Mouse (Mus musculus) cortical plate, adult 2 months (tissue): ENCODE results near the gene Sphk1. TPM values are rescaled to one million over a fixed set of nuclear protein-coding genes. Genes with fewer than 3 reads are reported as not detected.

Source experiments
- H3K27ac ChIP-seq: fragments of 200-500 bp; 2 replicates; pipeline ENCODE4 v1.5.1; 2012; ENCODE audit warnings: low read length, control low read depth, inconsistent platforms; ENCODE audit not compliant: insufficient read depth
- H3K4me1 ChIP-seq: fragments of 200-500 bp; 2 replicates; pipeline ENCODE4 v1.6.1; 2011; ENCODE audit warnings: low read length; ENCODE audit not compliant: control insufficient read depth, insufficient read depth
- H3K4me3 ChIP-seq: fragments of 200-500 bp; 2 replicates; pipeline ENCODE4 v1.5.1; 2011; ENCODE audit warnings: mild to moderate bottlenecking, low read length, control low read depth; ENCODE audit not compliant: insufficient read depth
- CTCF ChIP-seq: fragments of 200-500 bp; IDR thresholded peaks from 2 replicates; pipeline ENCODE4 v1.5.1; 2011; ENCODE audit warnings: mild to moderate bottlenecking, control low read depth, low read length; ENCODE audit not compliant: insufficient read depth; ENCODE audit errors: extremely low read depth
- POLR2A ChIP-seq: fragments of 200-500 bp; IDR thresholded peaks from 2 replicates; pipeline ENCODE4 v1.6.1; 2011; ENCODE audit warnings: mild to moderate bottlenecking, low read length, control low read depth; ENCODE audit not compliant: insufficient read depth; ENCODE audit errors: extremely low read depth
- polyA plus RNA-seq: library from polyadenylated mRNA; depleted of rRNA; stranded (reverse); fragments of >200 nt; gene quantifications from 2 replicates; pipeline ENCODE4 v1.2.3, GENCODE M21; 2012

Sphk1 gene
- polyA plus RNA-seq, 1 experiment = 7.6 TPM

DNA sequence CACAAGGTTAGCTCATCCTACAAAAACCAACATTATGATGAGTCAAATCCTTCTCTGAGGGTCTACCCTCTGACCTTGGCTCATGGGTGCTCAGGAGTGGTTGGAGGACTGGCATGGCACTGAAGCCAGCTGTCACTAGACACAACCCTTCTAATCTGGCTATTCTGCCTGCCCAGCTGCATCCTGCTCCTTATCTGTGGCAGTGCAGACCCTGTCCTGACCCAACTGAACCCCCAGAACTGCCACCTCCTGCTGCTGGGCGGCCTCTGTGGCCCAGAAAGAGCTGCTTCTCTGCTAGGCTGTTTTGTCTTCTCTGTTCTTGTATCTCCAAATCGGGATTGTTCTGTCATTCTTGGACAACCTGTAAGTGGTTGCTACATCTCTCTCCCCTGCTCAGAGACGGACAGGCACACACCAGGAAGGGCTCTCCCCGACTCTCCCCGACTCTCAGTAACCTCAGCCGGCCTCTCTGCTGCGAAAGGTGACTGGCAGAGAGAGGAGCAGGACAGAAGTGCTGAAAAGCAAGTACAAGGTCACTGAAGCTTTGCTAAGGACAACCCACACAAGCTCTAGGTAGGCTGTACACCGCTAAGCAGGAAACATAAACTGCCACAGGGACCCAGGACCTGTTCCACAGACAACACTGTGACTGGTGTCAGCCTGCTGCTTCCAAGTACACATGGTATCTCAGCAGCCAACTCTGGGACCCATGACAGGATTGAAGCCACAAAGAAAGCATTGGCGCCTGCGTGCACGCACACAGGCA, 18.7 kb downstream of the Sphk1 start:
- H3K4me1 ChIP-seq = peaks cover 22% of the 10 kb centered on the region
- H3K4me3 ChIP-seq = no peak overlapping the region
- TF ChIP-seq CTCF (no peak), POLR2A (no peak)
- H3K27ac ChIP-seq = no peak overlapping the region

DNA sequence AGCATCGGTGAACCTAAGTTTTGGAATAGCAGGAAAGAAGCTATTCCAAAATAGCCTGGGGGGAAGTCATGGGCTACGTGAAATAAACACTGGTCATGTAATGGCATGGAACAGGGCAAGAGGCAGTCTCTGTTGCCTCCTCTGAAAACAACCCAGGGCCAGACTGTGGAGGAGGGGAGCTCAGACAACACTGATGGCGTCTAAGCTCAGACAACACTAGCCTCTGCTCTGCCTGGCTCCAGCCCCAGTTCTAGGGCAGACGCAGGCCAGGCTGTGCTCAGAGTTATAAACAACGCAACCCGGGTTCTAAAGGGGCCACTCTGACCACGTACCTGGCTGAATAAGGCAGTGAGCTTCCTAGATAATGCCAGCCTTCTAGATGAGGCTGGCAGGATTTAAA, 20.0 kb downstream of the Sphk1 start:
- no peak overlapping the region for H3K27ac ChIP-seq
- TF ChIP-seq POLR2A (no peak), CTCF (no peak)
- H3K4me3 ChIP-seq = no peak overlapping the region
- H3K4me1 ChIP-seq = peaks cover 26% of the 10 kb centered on the region

DNA sequence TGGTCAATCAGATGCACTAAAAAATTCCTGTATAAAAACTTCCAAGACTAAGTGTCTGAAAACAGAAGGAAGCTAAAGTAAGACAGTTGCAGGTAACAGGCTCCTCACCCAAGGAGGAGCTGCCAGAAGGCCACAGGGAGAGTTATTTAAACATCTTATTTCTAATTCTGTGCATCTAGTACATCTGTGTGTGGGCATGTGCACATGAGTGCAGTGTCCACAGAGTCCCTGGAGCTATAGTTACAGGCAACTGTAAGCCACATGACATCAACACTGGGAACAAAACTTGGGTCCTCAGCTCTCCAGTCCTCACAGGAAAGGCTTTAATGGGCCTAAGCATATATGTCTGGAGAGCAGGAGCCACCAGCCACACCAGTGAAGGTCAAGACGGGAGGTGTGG, 21.5 kb downstream of the Sphk1 start:
- Histone ChIP-seq H3K27ac (no peak overlapping the region), H3K4me1 (peaks cover 30% of the 10 kb centered on the region), H3K4me3 (no peak overlapping the region)
- TF ChIP-seq CTCF = no peak
- TF ChIP-seq POLR2A = no peak

DNA sequence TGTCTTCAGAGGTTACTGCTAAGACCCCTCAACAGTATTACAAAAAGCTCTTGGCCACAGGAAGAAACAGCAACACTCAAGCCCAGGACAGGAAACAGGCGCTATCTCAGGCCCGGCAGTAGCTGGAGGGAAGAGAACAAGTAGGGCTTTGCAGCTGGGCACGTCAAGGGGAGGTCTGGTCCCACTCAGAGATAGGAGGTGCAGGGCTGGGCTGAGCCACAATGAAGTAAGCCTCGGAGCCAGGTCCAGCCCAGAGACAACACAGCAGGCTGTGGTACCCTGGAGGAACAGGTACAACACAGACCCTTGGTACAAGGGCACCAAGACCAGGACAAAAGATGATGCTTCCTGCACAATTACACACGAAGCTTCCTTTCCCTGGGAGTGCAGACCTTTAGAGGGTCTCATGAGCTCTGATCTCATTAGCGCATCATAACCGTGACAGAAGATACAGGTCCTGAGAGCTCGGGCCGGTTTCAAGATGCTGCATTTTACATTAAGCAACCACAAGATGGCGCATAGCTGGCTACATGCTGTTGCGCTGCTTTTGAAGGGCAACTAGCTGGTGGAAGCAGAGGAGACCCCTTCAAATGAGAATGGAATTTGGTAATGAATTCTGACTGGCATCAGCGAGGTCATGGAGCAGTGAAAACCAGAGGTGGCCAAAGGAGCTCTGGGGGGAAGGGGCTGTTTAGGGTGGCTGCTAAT, 23.6 kb downstream of the Sphk1 start:
- Histone ChIP-seq H3K4me1 (peaks cover 28% of the 10 kb centered on the region), H3K4me3 (no peak overlapping the region), H3K27ac (no peak overlapping the region)
- TF ChIP-seq POLR2A (no peak), CTCF (peak; percentile 75)

- Histone ChIP-seq H3K4me3 (no peak overlapping the region), H3K27ac (no peak overlapping the region), H3K4me1 (peaks cover 28% of the 10 kb centered on the region)
- TF ChIP-seq POLR2A (no peak), CTCF (no peak)
These were observed 24.8 kb downstream of the Sphk1 start for GRCm38 (mm10) chr11:116555572-116555971.

- peaks cover 22% of the 10 kb centered on the region for H3K4me1 ChIP-seq
- no peak for TF ChIP-seq POLR2A
- no peak for TF ChIP-seq CTCF
These were observed 25.6 kb downstream of the Sphk1 start for GRCm38 (mm10) chr11:116556308-116556707.

GRCm38 (mm10) chr11:116565283-116566041, 34.7 kb downstream of the Sphk1 start:
- no peak overlapping the region for H3K4me3 ChIP-seq
- TF ChIP-seq POLR2A (no peak), CTCF (no peak)
- H3K4me1 ChIP-seq = peaks cover under 1% of the 10 kb centered on the region; the same call in 1 of the 2 replicates
- H3K27ac ChIP-seq = no peak overlapping the region

More at GRCm38 (mm10) chr11:116556308-116556707, 25.6 kb downstream of the Sphk1 start:
- Histone ChIP-seq H3K4me3 (no peak overlapping the region), H3K27ac (no peak overlapping the region)

DNA sequence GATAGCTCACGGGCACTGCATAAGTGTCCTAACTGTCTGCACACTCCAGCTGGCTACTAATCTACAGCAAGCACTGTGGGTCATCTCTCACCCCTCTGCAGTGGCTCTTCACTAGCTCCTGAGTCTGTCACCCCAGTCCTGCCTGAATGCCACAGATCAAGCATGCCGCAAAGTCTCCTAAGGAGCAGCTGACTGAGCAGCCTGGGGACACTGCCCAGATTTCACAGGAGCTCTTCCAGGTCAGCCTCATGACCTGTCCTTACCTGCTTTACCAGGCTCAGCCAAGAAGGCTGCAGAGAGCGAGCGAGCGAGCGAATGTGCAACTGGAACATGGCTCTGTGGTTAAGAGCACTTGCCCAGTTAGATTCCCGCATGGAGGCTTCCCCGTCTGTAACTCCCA, 36.8 kb downstream of the Sphk1 start:
- H3K4me1 ChIP-seq = peaks cover 15% of the 10 kb centered on the region
- H3K27ac ChIP-seq = no peak overlapping the region
- H3K4me3 ChIP-seq = no peak overlapping the region
- TF ChIP-seq POLR2A (no peak), CTCF (no peak)

DNA sequence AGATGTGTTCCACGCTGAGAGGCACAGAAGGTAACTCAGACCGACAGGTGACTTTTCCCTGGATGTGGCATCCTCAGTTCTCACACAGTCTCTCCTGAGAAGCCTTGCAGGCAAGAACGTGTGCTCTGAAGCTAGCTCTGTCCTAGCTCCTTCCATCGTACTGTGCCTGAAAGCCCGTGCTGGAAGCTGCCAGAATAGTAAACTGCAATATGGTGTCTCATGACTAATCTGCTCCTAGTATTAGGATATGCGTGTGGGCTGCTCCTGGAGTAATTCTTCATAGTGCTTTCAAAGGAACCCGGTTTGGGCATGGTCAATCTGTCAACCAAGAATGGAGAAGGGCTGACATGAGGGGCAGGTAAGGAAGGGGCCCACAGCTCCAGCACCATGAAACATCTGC, 40.1 kb downstream of the Sphk1 start:
- no peak for TF ChIP-seq CTCF
- no peak for TF ChIP-seq POLR2A
- H3K4me3 ChIP-seq = no peak overlapping the region
- peaks cover 23% of the 10 kb centered on the region for H3K4me1 ChIP-seq
- no peak overlapping the region for H3K27ac ChIP-seq
